8 mouse cellular contexts compared by ENCODE assay signal in genomic region chr7:127745251-127745651, GRCm38 (mm10). TPM values are rescaled to one million over a fixed set of nuclear protein-coding genes. Genes with fewer than 3 reads are reported as not detected.
DNase-seq lines count a peak whose midpoint lies in the region; ATAC-seq lines count a peak whose summit lies in the region.

No protein-coding gene starts in this region.

- WGBS in heart, embryonic 14.5 days: under 1% methylated on average over 19 of the region's 19 CpGs
- WGBS in liver, embryonic 13.5 days (ENCODE audit: insufficient replicate concordance): under 1% methylated on average over 19 of the region's 19 CpGs
- under 1% methylated on average over 19 of the region's 19 CpGs for WGBS in stomach, embryonic 16.5 days

- H3K4me2 ChIP-seq in heart, embryonic 14.5 days (ENCODE audit: low read length): peak overlapping the region; percentile 96
- peak overlapping the region; percentile 98 for H3K4me2 ChIP-seq in liver, embryonic 13.5 days
- peak overlapping the region; percentile 80 for H3K4me2 ChIP-seq in stomach, embryonic 16.5 days (ENCODE audit: low read depth, low read length)

- no peaks in the 10 kb centered on the region for H3K9me3 ChIP-seq in heart, embryonic 14.5 days (ENCODE audit: control insufficient read depth, low read length)
- no peaks in the 10 kb centered on the region for H3K9me3 ChIP-seq in liver, embryonic 13.5 days (replicated peaks)
- no peaks in the 10 kb centered on the region for H3K9me3 ChIP-seq in stomach, embryonic 16.5 days (replicated peaks; ENCODE audit: control insufficient read depth, low read length)

- peak overlapping the region; percentile 73 to 78 for H3K4me3 ChIP-seq in heart, embryonic 14.5 days (ENCODE audit: control insufficient read depth in 1 of 2, insufficient read depth in 1 of 2, low read depth in 1 of 2, low read length in 2 of 2)
- H3K4me3 ChIP-seq in liver, embryonic 13.5 days (replicated peaks): peak overlapping the region; percentile 70
- peak overlapping the region; percentile 81 for H3K4me3 ChIP-seq in stomach, embryonic 16.5 days (replicated peaks; ENCODE audit: low read length)

- H3K4me1 ChIP-seq in heart, embryonic 14.5 days (ENCODE audit: control insufficient read depth in 2 of 2, insufficient read depth in 2 of 2, low read length in 2 of 2): peaks cover 6 to 13% of the 10 kb centered on the region in 2 experiments
- peaks cover 37% of the 10 kb centered on the region for H3K4me1 ChIP-seq in liver, embryonic 13.5 days (replicated peaks)
- peaks cover 12% of the 10 kb centered on the region for H3K4me1 ChIP-seq in stomach, embryonic 16.5 days (ENCODE audit: control insufficient read depth, insufficient read depth, low read length)

- no peaks in the 10 kb centered on the region for H3K27me3 ChIP-seq in heart, embryonic 14.5 days (ENCODE audit: control insufficient read depth, insufficient read depth, low read length)
- H3K27me3 ChIP-seq in liver, embryonic 13.5 days: no peaks in the 10 kb centered on the region
- H3K27me3 ChIP-seq in stomach, embryonic 16.5 days (ENCODE audit: control insufficient read depth, insufficient read depth, low read length): no peaks in the 10 kb centered on the region

- H3K36me3 ChIP-seq in heart, embryonic 14.5 days (ENCODE audit: control insufficient read depth, insufficient read depth, low read length): peaks cover 21% of the 10 kb centered on the region
- H3K36me3 ChIP-seq in liver, embryonic 13.5 days: peaks cover 24% of the 10 kb centered on the region
- H3K36me3 ChIP-seq in stomach, embryonic 16.5 days (ENCODE audit: control insufficient read depth, insufficient read depth, low read length): peaks cover 7% of the 10 kb centered on the region; the same call in 1 of the 2 replicates

- peak overlapping the region; percentile 85 for H3K9ac ChIP-seq in heart, embryonic 14.5 days (ENCODE audit: low read length)
- H3K9ac ChIP-seq in liver, embryonic 13.5 days: peak overlapping the region; percentile 78
- H3K9ac ChIP-seq in stomach, embryonic 16.5 days (ENCODE audit: low read length): peak overlapping the region; percentile 85

- ATAC-seq in heart, embryonic 14.5 days (ENCODE audit: insufficient number of reproducible peaks, insufficient read depth, low FRiP score, low read depth): peak; percentile 82
- ATAC-seq in liver, embryonic 13.5 days (ENCODE audit: low read depth): peak; percentile 81
- ATAC-seq in stomach, embryonic 16.5 days (ENCODE audit: insufficient read depth, low FRiP score): peak; percentile 86

- peak overlapping the region; percentile 83 to 90 for H3K27ac ChIP-seq in heart, embryonic 14.5 days (replicated peaks in 1 of 2; ENCODE audit: control insufficient read depth in 1 of 2, insufficient read depth in 1 of 2, low read depth in 2 of 2, low read length in 2 of 2)
- H3K27ac ChIP-seq in liver, embryonic 13.5 days: peak overlapping the region; percentile 84
- peak overlapping the region; percentile 91 for H3K27ac ChIP-seq in stomach, embryonic 16.5 days (ENCODE audit: low read length)

- DNase-seq in CD8-positive naive resting alpha-beta T cell, adult 2 months (ENCODE audit: low read depth in 2 of 2, low spot score in 2 of 2): peak; percentile 80 to 89
- DNase-seq in c-Kit-negative CD71-positive TER-119-positive erythroid progenitor cells, embryonic 14.5 days (ENCODE audit: low read depth, low spot score): peak; percentile 63
- peak; percentile 96 for DNase-seq in fibroblast of lung, adult 2 months (ENCODE audit: low read depth)
- peak; percentile 95 for DNase-seq in kidney, postnatal 14 days
- peak; percentile 84 for DNase-seq in liver, embryonic 13.5 days
- peak; percentile 89 for DNase-seq in neural tube, embryonic 10.5 days (ENCODE audit: extremely low spot score, low spot score)

RNA-seq across cellular contexts. Expression of gene Fbxl19, which starts 0.9 kb away (rescaled TPM):
- 0.93 and 1.5 TPM in 2 replicates for polyA plus RNA-seq in heart, embryonic 14.5 days (2014; fragmentation: Nextera tagmentation; extraction: Ambion mirVana)
- 3.1 and 3.3 TPM in 2 replicates for polyA plus RNA-seq in liver, embryonic 13.5 days (2015; fragmentation: Nextera tagmentation; extraction: Ambion mirVana)
- polyA plus RNA-seq in stomach, embryonic 16.5 days (2015; fragmentation: Nextera tagmentation; extraction: Ambion mirVana): 2.8 and 3.2 TPM in 2 replicates

RNA-seq across cellular contexts. Expression of gene Ctf2, which starts 13.3 kb away (rescaled TPM):
- polyA plus RNA-seq in heart, embryonic 14.5 days (2014; fragmentation: Nextera tagmentation; extraction: Ambion mirVana): not detected in 2 replicates
- 0.07 and 0.16 TPM in 2 replicates for polyA plus RNA-seq in liver, embryonic 13.5 days (2015; fragmentation: Nextera tagmentation; extraction: Ambion mirVana)
- polyA plus RNA-seq in stomach, embryonic 16.5 days (2015; fragmentation: Nextera tagmentation; extraction: Ambion mirVana): 0.21 and 0.22 TPM in 2 replicates

RNA-seq across cellular contexts. Expression of gene Orai3, which starts 24.4 kb away (rescaled TPM):
- 15.7 and 17.7 TPM in 2 replicates for polyA plus RNA-seq in heart, embryonic 14.5 days (2014; fragmentation: Nextera tagmentation; extraction: Ambion mirVana)
- 11.2 and 11.4 TPM in 2 replicates for polyA plus RNA-seq in liver, embryonic 13.5 days (2015; fragmentation: Nextera tagmentation; extraction: Ambion mirVana)
- 26.7 and 29.0 TPM in 2 replicates for polyA plus RNA-seq in stomach, embryonic 16.5 days (2015; fragmentation: Nextera tagmentation; extraction: Ambion mirVana)

RNA-seq across cellular contexts. Expression of gene Setd1a, which starts 31.2 kb away (rescaled TPM):
- 15.0 and 16.5 TPM in 2 replicates for polyA plus RNA-seq in heart, embryonic 14.5 days (2014; fragmentation: Nextera tagmentation; extraction: Ambion mirVana)
- polyA plus RNA-seq in liver, embryonic 13.5 days (2015; fragmentation: Nextera tagmentation; extraction: Ambion mirVana): 8.4 and 9.0 TPM in 2 replicates
- polyA plus RNA-seq in stomach, embryonic 16.5 days (2015; fragmentation: Nextera tagmentation; extraction: Ambion mirVana): 10.5 and 16.4 TPM in 2 replicates

RNA-seq across cellular contexts. Expression of gene Ctf1, which starts 32.7 kb away (rescaled TPM):
- 4.7 and 5.6 TPM in 2 replicates for polyA plus RNA-seq in heart, embryonic 14.5 days (2014; fragmentation: Nextera tagmentation; extraction: Ambion mirVana)
- 1.8 and 2.2 TPM in 2 replicates for polyA plus RNA-seq in liver, embryonic 13.5 days (2015; fragmentation: Nextera tagmentation; extraction: Ambion mirVana)
- 8.1 and 10.3 TPM in 2 replicates for polyA plus RNA-seq in stomach, embryonic 16.5 days (2015; fragmentation: Nextera tagmentation; extraction: Ambion mirVana)

Comparison
In these comparisons a context has a peak if more than half of its experiments do, and no peak if none do; other contexts are left out.
1. Peak in every context shown above with its lines: DNase-seq, ATAC-seq, H3K4me3 ChIP-seq and H3K27ac ChIP-seq.